Mouse (Mus musculus): ENCODE results near the gene AC141477.1. TPM values are rescaled to one million over a fixed set of nuclear protein-coding genes. Genes with fewer than 3 reads are reported as not detected.
A peak's percentile ranks its signal among the peaks of the same experiment; 100 is the strongest.

AC141477.1 gene
- total RNA-seq, 2 experiments from 2014 or later: not detected

DNA sequence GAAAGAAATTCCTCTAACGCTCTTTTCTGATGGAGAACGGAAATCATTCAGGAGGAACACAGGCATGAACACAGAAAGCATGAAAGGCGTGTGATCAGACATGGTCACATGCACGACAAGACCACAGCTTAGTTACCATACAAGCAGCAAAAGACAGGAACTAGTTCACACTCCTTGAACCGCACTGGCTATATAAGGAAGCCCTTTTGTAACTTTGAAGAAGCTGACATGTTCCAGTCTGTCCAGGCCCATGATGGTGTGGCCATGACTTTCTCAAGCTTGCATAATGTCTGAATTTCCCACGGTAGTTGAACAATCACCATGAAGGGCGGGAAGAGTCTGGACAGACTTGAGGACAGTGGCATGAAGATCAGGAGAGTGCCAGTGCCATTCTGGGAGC is 14.6 kb downstream of the AC141477.1 start:
- intact Hi-C loops (cut with DNase I): no loop called here
- no peak for DNase-seq (ENCODE audit: low spot score)

GRCm38 (mm10) chr10:76416811-76417210 is 23.4 kb downstream of the AC141477.1 start:
- DNase-seq (ENCODE audit: low spot score): peak; percentile 33
- intact Hi-C loops (cut with DNase I): no loop called here

GRCm38 (mm10) chr10:76408520-76408919 is 31.7 kb downstream of the AC141477.1 start:
- intact Hi-C loops (cut with DNase I): no loop called here
- no peak for DNase-seq (ENCODE audit: low spot score)

- DNase-seq (ENCODE audit: low spot score): no peak
- intact Hi-C loops (cut with DNase I): no loop called here
These were observed 47.6 kb downstream of the AC141477.1 start for GRCm38 (mm10) chr10:76392596-76392995.

DNA sequence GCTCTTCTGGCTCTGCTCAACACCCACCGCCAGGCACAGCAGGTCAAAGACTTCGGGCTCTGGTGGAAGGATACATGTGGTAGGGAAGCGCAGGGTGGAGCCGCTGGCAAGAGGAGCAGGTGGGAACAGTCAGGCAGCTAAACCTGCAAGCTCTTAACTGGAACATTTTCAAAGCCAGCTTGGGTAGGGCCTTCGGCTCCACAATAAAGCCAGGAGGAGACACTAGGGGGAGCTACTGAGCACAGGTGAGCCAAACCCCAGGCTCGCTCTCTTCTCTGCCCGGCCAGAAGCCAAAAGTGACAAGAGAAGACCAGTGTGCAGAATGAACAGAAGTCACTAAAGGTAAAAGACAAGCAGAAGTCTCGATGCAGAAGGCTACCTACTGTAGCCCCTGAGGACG is 48.5 kb downstream of the AC141477.1 start:
- no peak for DNase-seq (ENCODE audit: low spot score)
- intact Hi-C loops (cut with DNase I): no loop called here

- no peak for DNase-seq (ENCODE audit: low spot score)
- intact Hi-C loops (cut with DNase I): no loop called here
These were observed 49.1 kb downstream of the AC141477.1 start for GRCm38 (mm10) chr10:76391166-76391565.

Other genes starting within 250 kb of the AC141477.1 start
- 10 to 100 TPM; 10.7 to 10.8 TPM for gene Prmt2, start 202.6 kb downstream of the AC141477.1 start, total RNA-seq (2021)
- 1 to 10 TPM; 1.5 to 1.6 TPM for gene S100b, start 186.6 kb downstream of the AC141477.1 start, total RNA-seq (2021)
- gene Dip2a, start 95.2 kb downstream of the AC141477.1 start, total RNA-seq (2021): 10 to 100 TPM; 12.5 TPM
- 10 to 100 TPM; 38.1 to 47.4 TPM for gene Pcnt, start 2.3 kb upstream of the AC141477.1 start, total RNA-seq (2021)
- under 1 TPM in 1 of 2 experiments, not detected in 1; 0.26 TPM for gene 2610028H24Rik, start 8.6 kb upstream of the AC141477.1 start, total RNA-seq (2021)
- 10 to 100 TPM; 22.8 to 27.1 TPM for gene Mcm3ap, start 28.5 kb upstream of the AC141477.1 start, total RNA-seq (2021)
- gene Ybey, start 28.7 kb upstream of the AC141477.1 start, total RNA-seq (2021): 1 to 10 TPM; 3.5 to 4.2 TPM
- 1 to 10 TPM; 7.3 to 7.4 TPM for gene Lss, start 91.1 kb upstream of the AC141477.1 start, total RNA-seq (2021)
- gene Spatc1l, start 121.8 kb upstream of the AC141477.1 start, total RNA-seq (2021): not detected
- not detected for gene Ftcd, start 135.2 kb upstream of the AC141477.1 start, total RNA-seq (2021)
- 100 to 1,000 TPM in 1 of 2 experiments, 10 to 100 TPM in 1; 94.0 to 106 TPM for gene Col6a2, start 183.2 kb upstream of the AC141477.1 start, total RNA-seq (2021)